Mouse (Mus musculus) CH12.LX (cell line): ENCODE data around the gene Dgkz. TPM values are rescaled to one million over a fixed set of nuclear protein-coding genes. Genes with fewer than 3 reads are reported as not detected.

Experiments used
- DNase-seq: peaks from one replicate; pipeline ENCODE4 v3.0.0-alpha.2; 2013; ENCODE audit errors: extremely low read depth
- H3K27ac ChIP-seq: 2 replicates; pipeline ENCODE4 v1.5.1; 2012; ENCODE audit warnings: low read depth, mild to moderate bottlenecking, control low read depth, moderate library complexity; ENCODE audit not compliant: insufficient read depth
- H3K27me3 ChIP-seq: replicated peaks from 2 replicates; pipeline ENCODE3; 2012; ENCODE audit warnings: inconsistent platforms
- H3K36me3 ChIP-seq, 2 experiments: replicated peaks in 1 of 2; 2 replicates each; pipeline versions ENCODE3 to v1.6.1; 2012; ENCODE audit warnings: inconsistent platforms in 1 of 2, low read length in 1 of 2, mild to moderate bottlenecking in 1 of 2, mixed read lengths in 1 of 2, moderate library complexity in 1 of 2; ENCODE audit not compliant: control insufficient read depth in 1 of 2, insufficient read depth in 1 of 2
- H3K4me1 ChIP-seq, 2 experiments: 2 replicates each; pipeline ENCODE4 v1.6.1; 2012; ENCODE audit warnings: inconsistent platforms in 1 of 2, moderate library complexity in 1 of 2; ENCODE audit not compliant: insufficient read depth in 2 of 2, control insufficient read depth in 1 of 2
- H3K4me2 ChIP-seq: 2 replicates; pipeline ENCODE4 v1.6.1; 2012; ENCODE audit warnings: low read depth, mild to moderate bottlenecking, control low read depth; ENCODE audit not compliant: poor library complexity, insufficient read depth, severe bottlenecking
- H3K4me3 ChIP-seq, 3 experiments: fragments of 150-350 bp in 1 of 3; sonication (generic) in 1 of 3; replicated peaks in 1 of 3; 2 replicates each; pipeline versions ENCODE3 to v1.5.1; 2011 to 2012; ENCODE audit warnings: low read depth in 2 of 3, low read length in 2 of 3, mild to moderate bottlenecking in 2 of 3, moderate library complexity in 2 of 3, control low read depth in 1 of 3, improper control_type of control experiment in 1 of 3, inconsistent platforms in 1 of 3, mixed read lengths in 1 of 3; ENCODE audit not compliant: poor library complexity in 1 of 3
- H3K79me2 ChIP-seq: replicated peaks from 2 replicates; pipeline ENCODE4 v1.6.1; 2012; ENCODE audit warnings: mild to moderate bottlenecking, moderate library complexity; ENCODE audit not compliant: control insufficient read depth, poor library complexity, insufficient read depth, severe bottlenecking; ENCODE audit errors: extremely low read depth
- H3K9ac ChIP-seq: 2 replicates; pipeline ENCODE4 v1.6.1; 2012; ENCODE audit warnings: low read depth, mild to moderate bottlenecking, control low read depth, moderate library complexity; ENCODE audit not compliant: insufficient read depth
- H3K9me3 ChIP-seq: replicated peaks from 2 replicates; pipeline ENCODE3; 2012; ENCODE audit warnings: low read length, inconsistent platforms, mixed read lengths
- CHD2 ChIP-seq: IDR thresholded peaks from 2 replicates; pipeline ENCODE4 v1.6.1; 2011; ENCODE audit warnings: low read length, improper control_type of control experiment
- CTCF ChIP-seq, 2 experiments: IDR thresholded peaks in 1 of 2; conservative IDR thresholded peaks in 1 of 2; 2 replicates each; pipeline ENCODE4 v1.5.1; 2011 to 2012; ENCODE audit warnings: low read depth in 2 of 2, low read length in 2 of 2, improper control_type of control experiment in 1 of 2, inconsistent platforms in 1 of 2, mild to moderate bottlenecking in 1 of 2, moderate library complexity in 1 of 2
- E2F4 ChIP-seq: IDR thresholded peaks from 2 replicates; pipeline ENCODE4 v1.6.1; 2011; ENCODE audit warnings: low read depth, low read length, improper control_type of control experiment; ENCODE audit not compliant: insufficient replicate concordance
- ELF1 ChIP-seq: IDR thresholded peaks from 2 replicates; pipeline ENCODE4 v1.6.1; 2014; ENCODE audit warnings: low read depth, mild to moderate bottlenecking, inconsistent platforms, low read length, improper control_type of control experiment
- GABPA ChIP-seq: IDR thresholded peaks from 2 replicates; pipeline ENCODE4 v1.6.1; 2012; ENCODE audit warnings: low read depth, low read length, improper control_type of control experiment, inconsistent platforms; ENCODE audit not compliant: insufficient replicate concordance
- IRF4 ChIP-seq: IDR thresholded peaks from 2 replicates; pipeline ENCODE4 v1.6.1; 2014; ENCODE audit warnings: low read depth, mild to moderate bottlenecking, inconsistent platforms, low read length, improper control_type of control experiment
- JUN ChIP-seq: IDR thresholded peaks from 2 replicates; pipeline ENCODE4 v1.6.1; 2011; ENCODE audit warnings: low read depth, mild to moderate bottlenecking, low read length, improper control_type of control experiment, moderate library complexity; ENCODE audit not compliant: insufficient read depth
- JUND ChIP-seq: conservative IDR thresholded peaks from 2 replicates; pipeline ENCODE4 v1.6.1; 2011; ENCODE audit warnings: low read depth, low read length, improper control_type of control experiment
- MAX ChIP-seq: IDR thresholded peaks from 2 replicates; pipeline ENCODE4 v1.6.1; 2011; ENCODE audit warnings: low read length, improper control_type of control experiment
- MXI1 ChIP-seq: IDR thresholded peaks from 2 replicates; pipeline ENCODE4 v1.6.1; 2011; ENCODE audit warnings: mild to moderate bottlenecking, low read depth, low read length, improper control_type of control experiment
- NELFE ChIP-seq: IDR thresholded peaks from 2 replicates; pipeline ENCODE4 v1.6.1; 2011; ENCODE audit warnings: low read depth, low read length, improper control_type of control experiment
- NRF1 ChIP-seq: IDR thresholded peaks from 2 replicates; pipeline ENCODE4 v1.6.1; 2014; ENCODE audit warnings: low read depth, mild to moderate bottlenecking, inconsistent platforms, low read length, improper control_type of control experiment, moderate library complexity
- POLR2AphosphoS2 ChIP-seq: IDR thresholded peaks from 2 replicates; pipeline ENCODE4 v1.6.1; 2011; ENCODE audit warnings: low read depth, low read length, improper control_type of control experiment
- RAD21 ChIP-seq: IDR thresholded peaks from 2 replicates; pipeline ENCODE4 v1.6.1; 2011; ENCODE audit warnings: low read depth, mild to moderate bottlenecking, low read length, improper control_type of control experiment, moderate library complexity
- SMC3 ChIP-seq: IDR thresholded peaks from 2 replicates; pipeline ENCODE4 v1.6.1; 2011; ENCODE audit warnings: low read depth, low read length, improper control_type of control experiment
- TBP ChIP-seq: conservative IDR thresholded peaks from 2 replicates; pipeline ENCODE4 v1.6.1; 2011; ENCODE audit warnings: low read depth, low read length, improper control_type of control experiment
- dilution Hi-C: fragments of 300-500 bp; cut with MboI; formaldehyde crosslinking; loops from 2 replicates; pipeline ENCODE4 v1.14.3; 2020; ENCODE audit warnings: low sequenced_read_pairs; ENCODE audit not compliant: extremely low pct_unique_long_range_greater_than_20kb, extremely low pct_ligation_motif_present
- in situ Hi-C: fragments of 300-500 bp; cut with MboI; formaldehyde crosslinking; loops from 3 replicates; pipeline ENCODE4 v1.14.3; 2019; ENCODE audit warnings: low sequenced_read_pairs, low pct_ligation_motif_present, low pct_unique_long_range_greater_than_20kb, mixed read lengths
- polyA plus RNA-seq: library from polyadenylated mRNA; unstranded; fragments of >175 nt; gene quantifications from 2 replicates; pipeline ENCODE4 v1.2.1, GENCODE M21; 2012; ENCODE audit warnings: low read depth; ENCODE audit not compliant: insufficient read length
- total RNA-seq, 2 experiments: library from RNA; depleted of rRNA; stranded (reverse); fragments of 300-350 nt in 1 of 2; fragments of >200 nt in 1 of 2; gene quantifications; 2 replicates each; pipeline ENCODE4 v1.2.3; 2012 to 2014

Dgkz gene
- total and polyA plus RNA-seq, 3 experiments, result 38.6 to 60.2 (median 50.4) TPM

DNA sequence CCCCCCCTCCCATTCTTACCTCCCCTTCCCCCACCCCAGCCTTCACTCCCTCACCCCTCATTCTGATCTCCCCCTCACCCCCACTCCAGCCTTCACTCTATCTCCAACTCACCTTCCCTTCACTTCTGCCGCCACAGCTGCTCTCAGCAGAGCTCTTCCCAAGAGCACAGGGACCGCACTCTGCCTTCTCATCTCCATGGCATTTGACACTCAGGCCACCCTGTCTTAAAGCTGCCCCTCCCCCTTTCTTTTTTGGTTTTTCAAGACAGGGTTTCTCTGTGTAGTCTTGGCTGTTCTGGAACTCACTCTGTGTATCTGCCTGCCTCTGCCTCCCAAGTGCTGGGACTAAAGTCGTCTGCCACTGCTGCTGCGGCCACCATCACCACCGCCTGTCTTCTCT is 5.2 kb upstream of the Dgkz start:
- H3K36me3 ChIP-seq, result peaks cover 0 to 7% of the 10 kb centered on the region in 2 experiments
- TF ChIP-seq NRF1 (no peak), JUND (no peak), TBP (no peak), MXI1 (no peak), NELFE (no peak), E2F4 (no peak), CHD2 (no peak), SMC3 (no peak), JUN (no peak), GABPA (no peak), MAX (no peak), RAD21 (no peak), ELF1 (no peak), IRF4 (no peak)
- no peak overlapping the region for H3K4me2 ChIP-seq
- H3K9me3 ChIP-seq, result no peaks in the 10 kb centered on the region
- no peak overlapping the region for H3K9ac ChIP-seq
- dilution Hi-C loops (no loop called here), in situ Hi-C loops (no loop called here)
- peaks cover 7 to 20% of the 10 kb centered on the region in 2 experiments for H3K4me1 ChIP-seq
- H3K27me3 ChIP-seq, result peaks cover 11% of the 10 kb centered on the region
- H3K27ac ChIP-seq, result no peak overlapping the region
- H3K4me3 ChIP-seq, result no peak overlapping the region
- no peaks in the 10 kb centered on the region for H3K79me2 ChIP-seq
- no peak for DNase-seq

GRCm38 (mm10) chr2:91980245-91980644 is 4.6 kb upstream of the Dgkz start:
- dilution Hi-C loops, result no loop called here
- in situ Hi-C loops, result no loop called here

DNA sequence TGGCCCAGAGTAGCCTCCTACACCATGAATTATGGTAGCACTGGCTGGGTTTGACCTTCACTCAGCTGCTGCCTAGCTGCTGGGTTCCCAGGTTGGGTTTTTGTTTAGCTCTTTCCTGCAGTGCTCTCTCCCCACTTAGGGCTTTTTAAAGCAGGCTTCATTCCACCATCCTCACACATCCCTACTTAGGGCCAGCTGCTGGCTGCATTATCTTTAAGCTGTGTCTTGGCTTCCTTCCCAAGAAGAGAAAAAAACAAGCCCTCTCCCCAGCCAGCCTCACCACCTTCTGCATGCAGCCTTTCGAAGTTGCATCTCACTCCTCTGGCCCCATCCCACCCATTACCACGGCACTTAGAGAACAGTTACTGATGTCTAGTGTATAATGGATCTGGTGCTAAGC is 2.9 kb upstream of the Dgkz start:
- Histone ChIP-seq H3K27me3 (peaks cover 16% of the 10 kb centered on the region), H3K4me3 (no peak overlapping the region), H3K27ac (no peak overlapping the region), H3K4me1 (peaks cover 6% of the 10 kb centered on the region in 2 experiments), H3K79me2 (no peaks in the 10 kb centered on the region), H3K9me3 (no peaks in the 10 kb centered on the region), H3K9ac (no peak overlapping the region), H3K36me3 (peaks cover 0 to 7% of the 10 kb centered on the region in 2 experiments), H3K4me2 (no peak overlapping the region)
- no peak for DNase-seq
- dilution Hi-C loops, result no loop called here
- in situ Hi-C loops, result no loop called here
- TF ChIP-seq POLR2AphosphoS2 (no peak), IRF4 (no peak)

More at GRCm38 (mm10) chr2:91980245-91980644, 4.6 kb upstream of the Dgkz start:
- no peaks in the 10 kb centered on the region for H3K79me2 ChIP-seq
- no peak overlapping the region for H3K27ac ChIP-seq
- peaks cover 11% of the 10 kb centered on the region for H3K27me3 ChIP-seq
- no peak overlapping the region for H3K4me3 ChIP-seq
- H3K4me2 ChIP-seq, result no peak overlapping the region
- H3K9ac ChIP-seq, result no peak overlapping the region
- TF ChIP-seq CTCF (conservative IDR thresholded peaks at IDR 0.05 in 1 of 2, IDR thresholded peaks at IDR 0.05 in 1 of 2; ENCODE audit: low read depth in 2 of 2, low read length in 2 of 2), result no peak
- peaks cover 0 to 7% of the 10 kb centered on the region in 2 experiments for H3K36me3 ChIP-seq
- no peak for DNase-seq
- H3K9me3 ChIP-seq, result no peaks in the 10 kb centered on the region
- H3K4me1 ChIP-seq, result peaks cover 6 to 16% of the 10 kb centered on the region in 2 experiments
